Mouse (Mus musculus) neural tube, embryonic 15.5 days (tissue): Measurements from ENCODE around the gene Meiob. TPM values are rescaled to one million over a fixed set of nuclear protein-coding genes. Genes with fewer than 3 reads are reported as not detected.

Source experiments
- ATAC-seq: fragments of 200-750 bp; cut with Nextera tagmentation; 2 replicates; pipeline ENCODE4 v1.8.0; 2017; ENCODE audit warnings: mild to moderate bottlenecking, moderate TSS enrichment, moderate library complexity; ENCODE audit not compliant: low FRiP score
- H3K27ac ChIP-seq: fragments of 300-500 bp; sonication (generic); replicated peaks from 2 replicates; pipeline ENCODE4 v1.5.1; 2015; ENCODE audit warnings: mild to moderate bottlenecking, inconsistent platforms
- H3K27me3 ChIP-seq: fragments of 300-500 bp; sonication (generic); replicated peaks from 2 replicates; pipeline ENCODE4 v1.6.1; 2015; ENCODE audit warnings: inconsistent platforms
- H3K36me3 ChIP-seq: fragments of 300-500 bp; sonication (generic); 2 replicates; pipeline ENCODE4 v1.6.1; 2015; ENCODE audit warnings: inconsistent platforms
- H3K4me1 ChIP-seq: fragments of 300-500 bp; sonication (generic); 2 replicates; pipeline ENCODE4 v1.6.1; 2015; ENCODE audit warnings: inconsistent platforms
- H3K4me2 ChIP-seq: fragments of 300-500 bp; sonication (generic); 2 replicates; pipeline ENCODE4 v1.6.1; 2015; ENCODE audit warnings: inconsistent platforms, mild to moderate bottlenecking, moderate library complexity
- H3K4me3 ChIP-seq: fragments of 300-500 bp; sonication (generic); replicated peaks from 2 replicates; pipeline ENCODE4 v1.5.1; 2015; ENCODE audit warnings: mild to moderate bottlenecking, inconsistent platforms
- H3K9ac ChIP-seq: fragments of 300-500 bp; sonication (generic); replicated peaks from 2 replicates; pipeline ENCODE4 v1.6.1; 2015; ENCODE audit warnings: mild to moderate bottlenecking, inconsistent platforms
- H3K9me3 ChIP-seq: fragments of 300-500 bp; sonication (generic); replicated peaks from 2 replicates; pipeline ENCODE4 v1.6.1; 2016; ENCODE audit warnings: inconsistent platforms
- WGBS: fragments of 180-500 bp; shearing (Covaris S2); methylation state at CpG from one replicate; pipeline ENCODE4 v1.1.7; 2015; ENCODE audit warnings: mixed read lengths; 5-methylcytosine and 5-hydroxymethylcytosine counted together
- polyA plus RNA-seq: library from polyadenylated mRNA; unstranded; fragments of >200 nt; fragmentation: Nextera tagmentation; extraction: Ambion mirVana; gene quantifications from 2 replicates; pipeline ENCODE4 v1.2.1, GENCODE M21; 2015

Gene Meiob
- polyA plus RNA-seq, 1 experiment from 2014 or later = not detected

- Histone ChIP-seq H3K27ac (no peak overlapping the region), H3K36me3 (no peaks in the 10 kb centered on the region), H3K9me3 (no peaks in the 10 kb centered on the region), H3K9ac (no peak overlapping the region), H3K27me3 (no peaks in the 10 kb centered on the region), H3K4me3 (no peak overlapping the region), H3K4me2 (no peak overlapping the region), H3K4me1 (no peaks in the 10 kb centered on the region)
- WGBS = 57% methylated on average over 12 of the region's 12 CpGs
- no peak for ATAC-seq
Measured at GRCm38 (mm10) chr17:24794791-24795190, 9.3 kb upstream of the Meiob start.

DNA sequence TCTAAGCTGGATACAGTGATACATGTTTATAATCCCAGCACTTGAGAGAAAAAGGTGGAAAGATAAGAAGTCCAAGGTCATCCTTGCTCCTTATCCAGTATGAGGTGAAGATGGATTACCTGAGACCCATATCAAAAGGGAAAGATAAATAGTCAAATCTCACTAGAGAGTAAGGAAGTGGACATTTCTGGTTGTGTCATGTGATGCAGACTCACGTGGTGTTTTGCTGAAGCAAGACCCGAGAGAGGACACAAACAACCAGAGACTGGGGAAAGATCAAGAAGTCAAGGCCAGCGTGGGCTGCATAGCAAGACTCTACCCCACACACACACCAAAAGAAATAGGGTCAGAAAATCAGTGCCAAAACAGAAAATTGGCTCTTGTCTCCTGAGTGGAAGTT is 7.1 kb upstream of the Meiob start:
- WGBS = 77% methylated on average over 3 of the region's 3 CpGs
- H3K9me3 ChIP-seq = no peaks in the 10 kb centered on the region
- no peak overlapping the region for H3K4me3 ChIP-seq
- no peak for ATAC-seq
- H3K9ac ChIP-seq = no peak overlapping the region
- H3K36me3 ChIP-seq = no peaks in the 10 kb centered on the region
- no peaks in the 10 kb centered on the region for H3K27me3 ChIP-seq
- no peak overlapping the region for H3K4me2 ChIP-seq
- no peaks in the 10 kb centered on the region for H3K4me1 ChIP-seq
- H3K27ac ChIP-seq = no peak overlapping the region

DNA sequence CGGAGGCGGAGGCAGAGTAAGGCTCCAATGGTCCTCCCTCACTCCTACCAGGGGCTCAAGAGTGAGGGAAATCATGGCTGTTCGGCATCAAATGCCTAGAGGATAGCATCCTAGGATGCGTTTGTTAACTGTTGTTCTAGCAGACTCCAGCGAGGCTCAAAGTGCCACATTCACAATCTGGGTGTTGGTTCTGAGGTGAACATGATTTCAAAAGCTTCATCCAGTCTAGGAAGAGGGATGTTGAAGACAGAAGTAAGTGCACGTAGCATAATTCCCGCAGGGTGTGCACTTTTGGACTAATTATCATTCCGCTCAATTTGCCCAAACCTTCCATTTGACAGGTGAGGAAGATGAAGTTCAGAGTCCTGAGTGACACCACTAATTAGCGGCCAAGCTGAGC is 5.9 kb upstream of the Meiob start:
- no peak overlapping the region for H3K9ac ChIP-seq
- no peak overlapping the region for H3K27ac ChIP-seq
- H3K27me3 ChIP-seq = peaks cover 5% of the 10 kb centered on the region; the same call in 1 of the 2 replicates
- WGBS = 60% methylated on average over 9 of the region's 9 CpGs
- H3K4me2 ChIP-seq = no peak overlapping the region
- H3K4me3 ChIP-seq = no peak overlapping the region
- no peaks in the 10 kb centered on the region for H3K9me3 ChIP-seq
- H3K4me1 ChIP-seq = no peaks in the 10 kb centered on the region
- no peak for ATAC-seq
- no peaks in the 10 kb centered on the region for H3K36me3 ChIP-seq

GRCm38 (mm10) chr17:24799476-24799875 is 4.6 kb upstream of the Meiob start:
- Histone ChIP-seq H3K27ac (no peak overlapping the region), H3K36me3 (no peaks in the 10 kb centered on the region), H3K27me3 (peaks cover 18% of the 10 kb centered on the region; the same call in 1 of the 2 replicates), H3K9me3 (no peaks in the 10 kb centered on the region), H3K9ac (no peak overlapping the region), H3K4me3 (no peak overlapping the region), H3K4me1 (peaks cover 8% of the 10 kb centered on the region), H3K4me2 (no peak overlapping the region)
- ATAC-seq = no peak
- 93% methylated on average over 4 of the region's 4 CpGs for WGBS

DNA sequence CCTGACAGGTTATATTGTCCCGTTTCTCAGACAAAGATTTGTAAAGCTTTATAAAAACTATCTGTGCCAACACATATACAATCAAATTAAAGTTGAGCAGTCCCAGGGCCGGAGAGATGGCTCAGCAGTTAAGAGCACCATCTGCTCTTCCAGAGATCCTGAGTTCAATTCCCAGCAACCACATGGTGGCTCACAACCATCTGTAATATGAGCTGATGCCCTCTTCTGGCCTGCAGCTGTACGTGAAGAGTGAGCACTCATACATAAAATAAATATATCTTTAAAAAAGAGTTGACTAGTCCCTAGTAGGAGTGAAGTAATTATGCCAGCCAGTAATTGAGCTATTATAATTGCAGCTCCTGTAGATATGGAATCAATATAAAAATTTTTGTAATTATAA is 3.6 kb upstream of the Meiob start:
- WGBS = 57% methylated on average over 3 of the region's 3 CpGs
- H3K4me3 ChIP-seq = no peak overlapping the region
- no peaks in the 10 kb centered on the region for H3K9me3 ChIP-seq
- no peak overlapping the region for H3K4me2 ChIP-seq
- H3K36me3 ChIP-seq = no peaks in the 10 kb centered on the region
- peaks cover 11% of the 10 kb centered on the region for H3K4me1 ChIP-seq
- no peak overlapping the region for H3K27ac ChIP-seq
- no peak for ATAC-seq
- no peak overlapping the region for H3K9ac ChIP-seq
- H3K27me3 ChIP-seq = peaks cover 27% of the 10 kb centered on the region

DNA sequence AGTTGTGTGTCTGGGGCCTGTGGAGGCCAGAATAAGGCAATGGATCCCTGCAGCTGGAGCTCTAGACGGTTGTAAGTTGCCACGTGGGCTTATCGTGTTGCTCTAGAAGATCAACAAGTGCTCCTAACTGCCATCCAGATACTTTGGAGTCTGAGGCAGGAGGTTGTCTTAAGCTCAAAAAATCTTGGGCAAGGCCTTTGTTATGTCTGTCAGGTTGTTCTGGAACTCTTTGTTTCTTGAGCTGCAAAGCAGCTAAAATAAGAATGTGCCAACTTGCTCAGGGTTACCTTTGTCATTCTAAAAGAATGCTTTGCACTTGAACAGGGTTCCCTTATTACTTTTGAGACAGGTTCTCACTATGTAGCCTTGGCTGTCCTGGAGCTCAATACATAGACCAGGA is 7.1 kb downstream of the Meiob start:
- H3K4me2 ChIP-seq = no peak overlapping the region
- no peaks in the 10 kb centered on the region for H3K36me3 ChIP-seq
- no peak overlapping the region for H3K9ac ChIP-seq
- H3K9me3 ChIP-seq = no peaks in the 10 kb centered on the region
- H3K4me3 ChIP-seq = no peak overlapping the region
- no peak overlapping the region for H3K27ac ChIP-seq
- ATAC-seq = no peak
- H3K4me1 ChIP-seq = no peaks in the 10 kb centered on the region
- H3K27me3 ChIP-seq = peaks cover 20% of the 10 kb centered on the region
- WGBS = 77% methylated on average over 3 of the region's 3 CpGs

DNA sequence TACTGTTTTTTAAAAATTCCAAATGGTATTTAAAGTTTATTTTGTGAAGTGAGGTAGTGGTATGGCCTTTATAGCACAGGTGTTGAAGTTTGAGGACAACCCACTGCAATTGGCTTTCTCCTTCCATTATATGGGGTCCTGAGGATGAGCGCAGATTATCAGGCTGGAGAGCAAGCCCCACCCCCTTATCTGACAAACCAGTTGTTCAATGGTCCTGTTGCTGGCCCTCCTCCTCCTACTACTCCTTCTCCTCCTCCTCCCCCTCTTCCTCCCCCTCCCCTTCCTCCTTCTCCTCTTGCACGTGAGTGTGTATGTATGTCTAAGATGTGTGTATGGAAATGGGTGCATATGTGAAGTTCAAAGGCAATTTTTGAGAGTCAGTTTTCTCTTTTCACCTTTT is 8.1 kb downstream of the Meiob start:
- Histone ChIP-seq H3K4me2 (no peak overlapping the region), H3K27me3 (peaks cover 13% of the 10 kb centered on the region), H3K27ac (no peak overlapping the region), H3K9me3 (no peaks in the 10 kb centered on the region), H3K9ac (no peak overlapping the region), H3K4me3 (no peak overlapping the region), H3K4me1 (no peaks in the 10 kb centered on the region), H3K36me3 (no peaks in the 10 kb centered on the region)
- no peak for ATAC-seq
- WGBS = 35% methylated on average over 2 of the region's 2 CpGs

- Histone ChIP-seq H3K36me3 (no peaks in the 10 kb centered on the region), H3K9me3 (no peaks in the 10 kb centered on the region), H3K27me3 (no peaks in the 10 kb centered on the region), H3K4me1 (no peaks in the 10 kb centered on the region), H3K4me2 (no peak overlapping the region), H3K4me3 (no peak overlapping the region), H3K9ac (no peak overlapping the region), H3K27ac (no peak overlapping the region)
- 78% methylated on average over 5 of the region's 5 CpGs for WGBS
- ATAC-seq = no peak
Measured at GRCm38 (mm10) chr17:24815256-24815655, 11.2 kb downstream of the Meiob start.

DNA sequence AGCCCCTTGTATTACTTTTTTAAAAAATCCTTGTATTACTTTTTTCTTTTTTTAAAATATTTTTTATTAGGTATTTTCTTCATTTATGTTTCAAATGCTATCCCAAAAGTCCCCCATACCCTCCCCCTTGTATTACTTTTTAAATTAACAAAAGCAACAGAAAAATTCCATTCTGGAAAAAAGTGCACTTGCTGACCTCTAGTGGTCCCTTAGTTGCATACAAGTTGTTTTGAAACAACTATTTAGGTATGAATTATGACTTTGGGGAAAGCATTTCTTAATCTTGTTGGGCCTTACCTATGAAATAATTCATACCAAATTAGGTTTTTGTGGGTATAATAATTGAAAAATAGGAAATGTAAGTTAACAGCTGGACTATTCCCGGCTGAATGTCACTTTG is 13.4 kb downstream of the Meiob start:
- no peak overlapping the region for H3K27ac ChIP-seq
- 47% methylated on average over 1 of the region's 1 CpGs for WGBS
- ATAC-seq = no peak
- no peaks in the 10 kb centered on the region for H3K4me1 ChIP-seq
- no peak overlapping the region for H3K9ac ChIP-seq
- no peak overlapping the region for H3K4me2 ChIP-seq
- no peaks in the 10 kb centered on the region for H3K9me3 ChIP-seq
- H3K36me3 ChIP-seq = no peaks in the 10 kb centered on the region
- no peaks in the 10 kb centered on the region; the same call in none of the 2 replicates for H3K27me3 ChIP-seq
- H3K4me3 ChIP-seq = no peak overlapping the region

DNA sequence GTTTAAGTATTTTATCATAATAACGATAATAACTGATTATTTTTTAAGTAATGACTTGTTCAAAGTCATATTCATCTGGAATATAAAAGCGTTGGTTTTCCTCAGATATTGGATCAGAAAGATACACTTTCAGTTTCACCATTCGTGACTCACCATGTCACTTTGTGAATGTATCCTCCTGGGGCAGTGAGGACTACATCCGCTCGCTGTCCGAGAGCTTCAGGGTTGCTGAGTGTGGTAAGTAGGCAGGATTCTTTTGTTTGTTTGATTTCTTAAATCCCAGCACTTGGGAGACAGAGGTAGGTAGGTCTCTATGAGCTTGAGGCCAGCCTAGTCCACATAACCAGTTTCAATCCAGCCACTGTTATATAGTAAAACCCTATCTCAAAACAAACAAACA is 14.1 kb downstream of the Meiob start:
- Histone ChIP-seq H3K9me3 (no peaks in the 10 kb centered on the region), H3K4me2 (no peak overlapping the region), H3K4me3 (no peak overlapping the region), H3K36me3 (no peaks in the 10 kb centered on the region), H3K9ac (no peak overlapping the region), H3K27ac (no peak overlapping the region), H3K27me3 (no peaks in the 10 kb centered on the region; the same call in none of the 2 replicates), H3K4me1 (no peaks in the 10 kb centered on the region)
- 52% methylated on average over 6 of the region's 6 CpGs for WGBS
- no peak for ATAC-seq

GRCm38 (mm10) chr17:24819469-24819868 is 15.4 kb downstream of the Meiob start:
- no peak overlapping the region for H3K9ac ChIP-seq
- no peak overlapping the region for H3K4me3 ChIP-seq
- no peaks in the 10 kb centered on the region for H3K36me3 ChIP-seq
- no peaks in the 10 kb centered on the region for H3K9me3 ChIP-seq
- ATAC-seq = no peak
- 78% methylated on average over 2 of the region's 2 CpGs for WGBS
- H3K4me1 ChIP-seq = no peaks in the 10 kb centered on the region
- H3K27ac ChIP-seq = no peak overlapping the region
- H3K27me3 ChIP-seq = peaks cover 7% of the 10 kb centered on the region
- H3K4me2 ChIP-seq = no peak overlapping the region

DNA sequence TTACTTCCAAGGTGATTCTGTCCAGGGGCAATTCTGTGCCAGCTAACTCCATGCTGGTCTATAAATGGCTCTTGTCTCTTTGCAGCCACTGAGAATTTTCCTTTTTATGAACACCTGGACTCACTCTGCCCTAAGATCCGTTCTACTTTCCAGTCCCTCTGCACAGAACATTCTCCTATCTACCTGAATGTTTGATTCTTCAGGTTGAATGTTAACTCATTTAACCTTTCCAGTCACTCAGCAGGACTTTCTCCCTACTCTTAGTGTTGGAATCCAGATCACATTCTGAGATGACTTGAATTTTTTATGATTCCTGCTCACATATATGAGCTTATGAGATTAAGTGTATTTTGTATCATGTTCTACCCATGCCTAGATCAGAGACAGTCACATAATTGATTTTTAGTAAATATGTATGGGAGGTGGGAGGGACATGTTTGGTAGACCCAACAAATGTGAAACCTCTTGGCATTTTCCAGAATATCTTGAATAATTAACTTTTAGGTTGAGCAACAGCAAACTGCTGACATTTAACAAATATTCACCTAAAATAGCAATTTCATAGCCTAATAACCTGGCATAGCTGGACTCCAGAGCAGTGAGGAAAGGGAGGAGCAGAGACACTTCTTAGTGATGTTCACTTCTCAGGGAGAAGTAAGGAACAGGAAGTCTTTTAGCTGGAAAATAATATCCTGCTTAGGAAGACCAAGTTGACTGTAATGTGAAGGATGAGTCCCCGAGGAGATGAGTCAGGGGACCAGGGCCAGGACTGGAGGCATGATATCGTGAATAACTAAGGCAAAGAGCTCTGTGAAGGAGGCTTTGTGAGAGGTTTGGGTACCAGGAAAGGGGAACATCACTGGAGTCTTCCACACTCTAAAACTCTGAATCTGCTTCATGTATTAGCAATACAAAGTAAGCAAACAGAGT is 17.5 kb downstream of the Meiob start:
- H3K4me1 ChIP-seq = no peaks in the 10 kb centered on the region
- ATAC-seq = no peak

More for the DNA sequence above, 17.5 kb downstream of the Meiob start:
- Histone ChIP-seq H3K4me3 (no peak overlapping the region), H3K4me2 (no peak overlapping the region), H3K36me3 (no peaks in the 10 kb centered on the region), H3K9me3 (no peaks in the 10 kb centered on the region), H3K27ac (no peak overlapping the region), H3K9ac (no peak overlapping the region), H3K27me3 (peaks cover 15% of the 10 kb centered on the region)
- 60% methylated on average over 3 of the region's 3 CpGs for WGBS
